ENCODE assay signal across 29 mouse cellular contexts in the genomic region with DNA sequence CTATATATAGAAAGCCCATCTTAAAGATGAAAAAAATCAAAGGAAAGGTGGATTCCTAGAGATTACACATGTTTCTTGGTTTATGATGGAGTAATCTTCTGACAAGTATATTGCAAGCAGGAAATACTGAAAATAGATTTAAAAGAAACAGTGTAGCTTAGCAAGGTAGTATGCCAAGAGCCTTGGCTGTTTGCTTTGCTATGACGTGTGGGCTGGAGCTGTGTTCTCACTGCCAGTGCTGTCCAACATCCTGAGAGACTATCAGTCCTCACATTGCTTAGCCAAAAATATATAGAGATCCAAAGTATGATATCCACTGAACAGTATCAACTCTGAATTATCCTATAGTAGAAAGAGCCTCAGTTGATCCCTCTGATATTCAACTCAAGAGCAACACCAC. TPM values are rescaled to one million over a fixed set of nuclear protein-coding genes. Genes with fewer than 3 reads are reported as not detected.
DNase-seq lines count a peak whose midpoint lies in the region.
"Had no signal": no experiment of that assay in that cellular context is flagged by ENCODE, and none has a peak within 500 bp of the region (broad histone marks: within the 10 kb centered on the region; RNA-seq: fewer than 3 reads in every experiment).

No protein-coding gene starts in this region.

- no peaks in the 10 kb centered on the region for H3K9me3 ChIP-seq in hindbrain, embryonic 10.5 days
- H3K9me3 ChIP-seq: embryonic facial prominence, embryonic 12.5 days; embryonic facial prominence, embryonic 15.5 days; heart, embryonic 10.5 days; heart, embryonic 13.5 days; hindbrain, embryonic 12.5 days; hindbrain, embryonic 15.5 days had no signal

- no peaks in the 10 kb centered on the region for H3K4me1 ChIP-seq in hindbrain, embryonic 10.5 days (replicated peaks)
- H3K4me1 ChIP-seq: embryonic facial prominence, embryonic 12.5 days; embryonic facial prominence, embryonic 15.5 days; heart, embryonic 10.5 days; hindbrain, embryonic 12.5 days; hindbrain, embryonic 15.5 days had no signal

- WGBS in hindbrain, embryonic 10.5 days = 88% methylated on average over 1 of the region's 1 CpGs

- peak; percentile 2 to 4 for DNase-seq in left cerebral cortex, postnatal 14 days (ENCODE audit: low spot score in 2 of 2)
- no peak for DNase-seq in left cerebral cortex, adult 8-10 months (ENCODE audit: low spot score in 2 of 2)
- DNase-seq in right cerebral cortex, adult 2 months (ENCODE audit: low spot score in 2 of 2) = peak; percentile 5 to 10
- no peak for DNase-seq in right cerebral cortex, adult 18-20 months
- DNase-seq in telencephalon, adult 2 months (ENCODE audit: low read depth, low spot score) = peak; percentile 16
- DNase-seq in hindbrain, embryonic 10.5 days (ENCODE audit: low spot score) = no peak
- DNase-seq: adrenal gland, adult 2 months; adrenal gland, postnatal 25 days; cerebellum, adult 11 months; cerebellum, adult 2 months; cerebellum, adult 9-11 months; cerebellum, postnatal 25 days; forebrain, postnatal 0 days; gastrocnemius, postnatal 10 days; gastrocnemius, postnatal 36 days; heart, postnatal 14 days; heart, postnatal 4 days had no signal

- H3K4me3 ChIP-seq in hindbrain, embryonic 10.5 days = no peak overlapping the region
- H3K4me3 ChIP-seq: embryonic facial prominence, embryonic 12.5 days; embryonic facial prominence, embryonic 15.5 days; heart, adult 2 months; heart, embryonic 10.5 days; heart, embryonic 13.5 days; hindbrain, embryonic 12.5 days; hindbrain, embryonic 15.5 days had no signal

- no peaks in the 10 kb centered on the region for H3K27me3 ChIP-seq in hindbrain, embryonic 10.5 days (ENCODE audit: insufficient read depth, poor library complexity, severe bottlenecking)
- H3K27me3 ChIP-seq: embryonic facial prominence, embryonic 12.5 days; embryonic facial prominence, embryonic 15.5 days; heart, embryonic 13.5 days; hindbrain, embryonic 12.5 days; hindbrain, embryonic 15.5 days had no signal

- H3K27ac ChIP-seq in hindbrain, embryonic 10.5 days = no peak overlapping the region
- H3K27ac ChIP-seq: embryonic facial prominence, embryonic 12.5 days; embryonic facial prominence, embryonic 15.5 days; heart, adult 2 months; heart, embryonic 10.5 days; heart, embryonic 13.5 days; hindbrain, embryonic 12.5 days; hindbrain, embryonic 15.5 days had no signal

- intact Hi-C loops in left cerebral cortex, postnatal 14 days (cut with DNase I) = no loop called here

- no peaks in the 10 kb centered on the region for H3K36me3 ChIP-seq in hindbrain, embryonic 10.5 days
- H3K36me3 ChIP-seq: embryonic facial prominence, embryonic 12.5 days; embryonic facial prominence, embryonic 15.5 days; heart, embryonic 10.5 days; heart, embryonic 13.5 days; hindbrain, embryonic 12.5 days; hindbrain, embryonic 15.5 days had no signal

RNA-seq across cellular contexts. Expression of gene Bche, which starts 9.3 kb away (rescaled TPM):
- total RNA-seq in left cerebral cortex, postnatal 14 days (2021) = 1 to 10 TPM; 3.3 to 3.4 TPM
- 1 to 10 TPM; 3.3 to 4.2 (median 3.8) TPM for total RNA-seq in left cerebral cortex, adult 8-10 months (2022)
- 2.4 and 4.6 TPM in 2 replicates for polyA plus RNA-seq in hindbrain, embryonic 10.5 days (2016; fragmentation: Nextera tagmentation; extraction: Ambion mirVana)
- total RNA-seq: common myeloid progenitor, adult 5-6 weeks; granulocyte monocyte progenitor cell, adult 5-6 weeks; MEL had no signal
- polyA plus RNA-seq: C2C12; CD4-positive, CD25-positive, alpha-beta regulatory T cell, adult 4 months had no signal

Comparison
In these comparisons a context has a peak if more than half of its experiments do, and no peak if none do; other contexts are left out.
1. DNase-seq: peak in left cerebral cortex, postnatal 14 days (2 of 2), right cerebral cortex, adult 2 months (2 of 2) and telencephalon, adult 2 months (single experiment); none in left cerebral cortex, adult 8-10 months (0 of 2), right cerebral cortex, adult 18-20 months (single experiment) and hindbrain, embryonic 10.5 days (single experiment).